Mouse (Mus musculus): ENCODE measurements around the gene Olfr1328.

DNA sequence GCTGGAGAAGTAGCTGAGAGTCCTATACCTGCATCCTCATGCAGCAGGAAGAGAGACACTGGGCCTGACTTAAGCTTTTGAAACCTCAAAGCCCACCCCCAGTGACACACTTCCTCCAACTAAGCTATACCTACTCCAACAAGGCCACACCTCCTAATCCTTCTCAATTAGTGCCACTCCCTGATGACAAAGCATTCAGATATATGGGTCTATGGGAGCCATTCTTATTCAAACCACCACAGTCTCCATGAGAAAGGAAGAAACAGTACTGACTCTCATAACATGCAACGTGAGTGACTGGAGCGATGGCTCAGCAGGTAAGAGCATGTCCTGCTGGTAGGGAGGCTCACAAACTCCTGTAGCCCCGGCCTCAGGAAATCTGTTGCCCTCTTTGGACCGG, 46.9 kb upstream of the Olfr1328 start:
- TF ChIP-seq CTCF (conservative IDR thresholded peaks at IDR 0.05; ENCODE audit: insufficient read depth, insufficient read length, low read depth, low read length) (no peak), POLR2A (IDR thresholded peaks at IDR 0.05; ENCODE audit: low read depth, low read length) (no peak)
